Mouse (Mus musculus) midbrain, embryonic 14.5 days (tissue): ENCODE measurements around the gene Tnrc6b. TPM values are rescaled to one million over a fixed set of nuclear protein-coding genes. Genes with fewer than 3 reads are reported as not detected.
A peak's percentile ranks its signal among the peaks of the same experiment; 100 is the strongest.

Experiments used
- ATAC-seq: fragments of 200-750 bp; cut with Nextera tagmentation; 2 replicates; pipeline ENCODE4 v1.8.0; 2017; ENCODE audit warnings: moderate number of reproducible peaks, moderate library complexity; ENCODE audit not compliant: low FRiP score, low TSS enrichment
- DNase-seq: peaks from one replicate; pipeline ENCODE4 v3.0.0-alpha.2; 2015
- H3K27ac ChIP-seq: fragments of 300-500 bp; sonication (generic); replicated peaks from 2 replicates; pipeline ENCODE4 v1.5.1; 2014; ENCODE audit warnings: mild to moderate bottlenecking, low read depth, low read length, moderate library complexity
- H3K27me3 ChIP-seq: fragments of 300-500 bp; sonication (generic); 2 replicates; pipeline ENCODE4 v1.6.1; 2014; ENCODE audit warnings: low read length, control low read depth, mixed read lengths; ENCODE audit not compliant: control insufficient read depth, insufficient read depth
- H3K36me3 ChIP-seq: fragments of 300-500 bp; sonication (generic); 2 replicates; pipeline ENCODE4 v1.6.1; 2014; ENCODE audit warnings: low read length, control low read depth; ENCODE audit not compliant: control insufficient read depth, insufficient read depth
- H3K4me1 ChIP-seq: fragments of 300-500 bp; sonication (generic); 2 replicates; pipeline ENCODE4 v1.6.1; 2014; ENCODE audit warnings: mild to moderate bottlenecking, antibody characterized with exemption, low read length, control low read depth; ENCODE audit not compliant: control insufficient read depth, insufficient read depth
- H3K4me2 ChIP-seq: fragments of 300-500 bp; sonication (generic); 2 replicates; pipeline ENCODE4 v1.6.1; 2014; ENCODE audit warnings: mild to moderate bottlenecking, low read length, moderate library complexity
- H3K4me3 ChIP-seq: fragments of 300-500 bp; sonication (generic); replicated peaks from 2 replicates; pipeline ENCODE4 v1.5.1; 2014; ENCODE audit warnings: low read depth, low read length
- H3K9ac ChIP-seq: fragments of 300-500 bp; sonication (generic); replicated peaks from 2 replicates; pipeline ENCODE4 v1.6.1; 2014; ENCODE audit warnings: mild to moderate bottlenecking, low read length, moderate library complexity
- H3K9me3 ChIP-seq: fragments of 300-500 bp; sonication (generic); 2 replicates; pipeline ENCODE4 v1.6.1; 2016; ENCODE audit warnings: low read length, control low read depth, mixed read lengths; ENCODE audit not compliant: control insufficient read depth
- WGBS: fragments of 180-500 bp; shearing (Covaris S2); extraction: QIAGEN DNeasy Blood & Tissue Kit; methylation state at CpG from one replicate; pipeline ENCODE4 v1.1.7; 2014; 5-methylcytosine and 5-hydroxymethylcytosine counted together
- polyA plus RNA-seq: library from polyadenylated mRNA; unstranded; fragments of >200 nt; fragmentation: Nextera tagmentation; extraction: Ambion mirVana; gene quantifications from 2 replicates; pipeline ENCODE4 v1.2.1, GENCODE M21; 2014

Gene Tnrc6b
- polyA plus RNA-seq, 1 experiment from 2014 or later = 23.4 TPM

GRCm38 (mm10) chr15:80955836-80956438 is 244.8 kb downstream of the Tnrc6b start:
- H3K9me3 ChIP-seq = no peaks in the 10 kb centered on the region
- 96% methylated on average over 12 of the region's 12 CpGs for WGBS
- H3K9ac ChIP-seq = no peak overlapping the region
- no peaks in the 10 kb centered on the region for H3K27me3 ChIP-seq
- no peak overlapping the region for H3K27ac ChIP-seq
- DNase-seq = no peak
- peaks cover 81% of the 10 kb centered on the region for H3K36me3 ChIP-seq
- no peak for ATAC-seq
- no peak overlapping the region for H3K4me2 ChIP-seq
- no peaks in the 10 kb centered on the region for H3K4me1 ChIP-seq
- no peak overlapping the region for H3K4me3 ChIP-seq

GRCm38 (mm10) chr15:80969371-80969770 is 258.3 kb downstream of the Tnrc6b start:
- 98% methylated on average over 1 of the region's 1 CpGs for WGBS
- DNase-seq (no peak), ATAC-seq (no peak)
- Histone ChIP-seq H3K4me1 (no peaks in the 10 kb centered on the region), H3K27me3 (no peaks in the 10 kb centered on the region), H3K4me2 (no peak overlapping the region), H3K9me3 (no peaks in the 10 kb centered on the region), H3K4me3 (no peak overlapping the region), H3K36me3 (peaks cover 51% of the 10 kb centered on the region), H3K9ac (no peak overlapping the region), H3K27ac (no peak overlapping the region)

- peaks cover 12% of the 10 kb centered on the region for H3K36me3 ChIP-seq
- H3K4me3 ChIP-seq = no peak overlapping the region
- no peak overlapping the region for H3K27ac ChIP-seq
- WGBS = 59% methylated on average over 5 of the region's 5 CpGs
- H3K4me1 ChIP-seq = peaks cover 8% of the 10 kb centered on the region
- H3K4me2 ChIP-seq = no peak overlapping the region
- ATAC-seq = no peak
- no peaks in the 10 kb centered on the region for H3K9me3 ChIP-seq
- no peak overlapping the region for H3K9ac ChIP-seq
- H3K27me3 ChIP-seq = no peaks in the 10 kb centered on the region
- DNase-seq = peak; percentile 8
Observed at GRCm38 (mm10) chr15:80974311-80974710, 263.2 kb downstream of the Tnrc6b start.

GRCm38 (mm10) chr15:80975666-80976065 is 264.6 kb downstream of the Tnrc6b start:
- H3K36me3 ChIP-seq = no peaks in the 10 kb centered on the region
- no peak overlapping the region for H3K4me3 ChIP-seq
- DNase-seq (no peak), ATAC-seq (no peak)
- no peak overlapping the region for H3K27ac ChIP-seq
- peaks cover 8% of the 10 kb centered on the region for H3K4me1 ChIP-seq
- H3K27me3 ChIP-seq = no peaks in the 10 kb centered on the region
- H3K9me3 ChIP-seq = no peaks in the 10 kb centered on the region
- no peak overlapping the region for H3K9ac ChIP-seq
- WGBS = 89% methylated on average over 3 of the region's 3 CpGs
- H3K4me2 ChIP-seq = no peak overlapping the region

GRCm38 (mm10) chr15:80977620-80978334 is 266.7 kb downstream of the Tnrc6b start, which contains the start of gene Sgsm3:
TSS of gene Sgsm3 (plus strand) at chr15:80977765.
- peak; percentile 95 for DNase-seq
- WGBS = under 1% methylated on average over 59 of the region's 67 CpGs

GRCm38 (mm10) chr15:80979611-80980010 is 268.5 kb downstream of the Tnrc6b start:
- Histone ChIP-seq H3K27me3 (no peaks in the 10 kb centered on the region), H3K36me3 (no peaks in the 10 kb centered on the region), H3K4me1 (peaks cover 8% of the 10 kb centered on the region), H3K27ac (no peak overlapping the region), H3K4me3 (no peak overlapping the region), H3K9ac (no peak overlapping the region), H3K9me3 (no peaks in the 10 kb centered on the region), H3K4me2 (no peak overlapping the region)
- WGBS = 92% methylated on average over 4 of the region's 4 CpGs
- ATAC-seq = no peak
- no peak for DNase-seq

More at GRCm38 (mm10) chr15:80977620-80978334, 266.7 kb downstream of the Tnrc6b start, which contains the start of gene Sgsm3:
- H3K9ac ChIP-seq = peak within 1 kb of the TSS; percentile 79
- H3K4me2 ChIP-seq = peak within 1 kb of the TSS; percentile 81
- ATAC-seq = peak; percentile 88
- no peaks in the 10 kb centered on the region for H3K36me3 ChIP-seq
- H3K4me3 ChIP-seq = peak within 1 kb of the TSS; percentile 84
- peak within 1 kb of the TSS; percentile 61 for H3K27ac ChIP-seq
- H3K4me1 ChIP-seq = peaks cover 8% of the 10 kb centered on the region
- H3K27me3 ChIP-seq = no peaks in the 10 kb centered on the region
- H3K9me3 ChIP-seq = no peaks in the 10 kb centered on the region

- Histone ChIP-seq H3K9ac (no peak overlapping the region), H3K9me3 (no peaks in the 10 kb centered on the region), H3K4me1 (peaks cover 8% of the 10 kb centered on the region), H3K4me3 (no peak overlapping the region), H3K27me3 (no peaks in the 10 kb centered on the region), H3K36me3 (no peaks in the 10 kb centered on the region), H3K4me2 (no peak overlapping the region), H3K27ac (no peak overlapping the region)
- ATAC-seq (no peak), DNase-seq (no peak)
- whole genome bisulfite sequencing = 94% methylated on average over 4 of the region's 4 CpGs
Observed at GRCm38 (mm10) chr15:80981176-80981575, 270.1 kb downstream of the Tnrc6b start.

GRCm38 (mm10) chr15:80983264-80983663 is 272.2 kb downstream of the Tnrc6b start:
- ATAC-seq = no peak
- Histone ChIP-seq H3K4me1 (peaks cover 5% of the 10 kb centered on the region), H3K36me3 (no peaks in the 10 kb centered on the region), H3K27me3 (no peaks in the 10 kb centered on the region), H3K9ac (no peak overlapping the region), H3K4me3 (no peak overlapping the region), H3K27ac (no peak overlapping the region), H3K4me2 (no peak overlapping the region), H3K9me3 (no peaks in the 10 kb centered on the region)
- WGBS = 89% methylated on average over 2 of the region's 2 CpGs
- no peak for DNase-seq

GRCm38 (mm10) chr15:80988331-80988730 is 277.2 kb downstream of the Tnrc6b start:
- no peak overlapping the region for H3K4me3 ChIP-seq
- H3K4me2 ChIP-seq = no peak overlapping the region
- DNase-seq = no peak
- WGBS = 44% methylated on average over 1 of the region's 1 CpGs
- no peaks in the 10 kb centered on the region for H3K4me1 ChIP-seq
- H3K9me3 ChIP-seq = no peaks in the 10 kb centered on the region
- no peak overlapping the region for H3K9ac ChIP-seq
- H3K36me3 ChIP-seq = no peaks in the 10 kb centered on the region
- H3K27ac ChIP-seq = no peak overlapping the region
- no peaks in the 10 kb centered on the region for H3K27me3 ChIP-seq
- ATAC-seq = no peak
